Mouse (Mus musculus): ENCODE data around the gene Cyp4v3. TPM values are rescaled to one million over a fixed set of nuclear protein-coding genes. Genes with fewer than 3 reads are reported as not detected.
A peak's percentile ranks its signal among the peaks of the same experiment; 100 is the strongest.
"Not testable (repeated sequence)": the region's sequence is repeated elsewhere in the genome, so short reads cannot be mapped to it uniquely, and the experiment has no call there.

The Cyp4v3 gene
- 1 to 10 TPM; 1.3 to 2.4 TPM for total RNA-seq (2021)
- long read RNA-seq, experiment 1, partial matches to known transcripts: 0 of 3 reads
- long read RNA-seq, experiment 1, other reads (novel, unspliced or antisense): 0 of 3 reads
- long read RNA-seq, experiment 2, partial matches to known transcripts: 0 of 2 reads
- long read RNA-seq, experiment 2, other reads (novel, unspliced or antisense): 1 of 2 reads

DNA sequence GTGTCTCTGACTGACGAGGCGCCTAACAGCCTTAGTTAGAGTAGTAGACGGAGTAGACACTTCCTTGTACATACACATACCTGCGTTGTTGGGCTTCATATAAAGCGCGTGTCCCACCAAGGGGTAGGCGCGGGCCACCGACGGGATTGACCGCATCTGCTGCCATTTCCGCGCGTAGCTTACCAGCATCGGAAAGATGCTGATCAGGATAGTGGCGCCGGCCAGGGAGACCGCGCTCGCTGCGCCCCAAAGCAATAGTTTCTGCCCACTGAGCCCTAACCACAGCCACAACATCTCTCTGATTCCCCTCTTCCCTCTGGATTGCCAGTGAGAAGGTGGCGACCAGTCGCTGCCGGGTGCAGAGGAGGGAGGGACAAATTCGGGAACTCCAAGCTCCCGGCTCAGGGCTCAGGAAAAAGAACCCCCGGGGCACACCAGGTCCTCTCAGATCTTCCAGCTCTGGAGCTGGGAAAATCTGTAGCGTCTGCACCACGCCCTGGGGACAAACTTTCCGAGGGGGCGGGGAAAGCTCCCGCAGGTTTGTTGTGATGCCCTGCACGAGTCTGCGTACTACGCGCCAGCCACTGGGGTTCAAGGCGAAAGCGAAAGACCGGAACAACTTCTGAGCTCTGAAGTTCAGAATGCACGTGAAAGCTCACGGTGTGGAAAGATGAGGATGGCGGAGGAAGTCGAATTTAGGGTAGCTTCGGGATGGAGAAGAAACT lies at the start of gene Cyp4v3:
Gene Cyp4v3 (minus strand): TSS at position 532 of the 725 bp plus-strand sequence.
- peak; percentile 66 to 73 for DNase-seq

DNA sequence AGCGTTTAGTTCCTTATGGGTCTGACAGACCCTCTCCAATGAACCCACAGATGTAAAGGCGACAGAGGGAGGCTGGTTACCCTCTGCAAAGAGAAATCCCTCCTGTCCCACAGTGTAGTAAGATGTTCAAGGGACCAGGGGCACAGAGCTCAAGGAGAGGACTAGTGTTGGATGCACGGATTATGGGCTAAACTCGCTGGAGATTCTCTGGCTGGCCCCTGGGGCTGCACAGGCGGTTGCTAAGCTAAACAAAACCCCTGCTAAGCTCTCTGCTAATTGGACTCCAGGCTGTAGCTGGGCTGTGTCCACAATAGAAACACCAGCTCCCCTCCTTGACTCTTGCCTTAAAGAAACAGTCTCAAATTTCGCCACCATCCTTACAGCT lies 48.9 kb upstream of the Cyp4v3 start, which contains the start of gene Fam149a:
Gene Fam149a (minus strand): TSS at position 329 of the 385 bp plus-strand sequence.
- intact Hi-C loops (cut with DNase I): no loop called here
- no peak for DNase-seq

More for the DNA sequence above, at the start of gene Cyp4v3:
- intact Hi-C loops (cut with DNase I): no loop called here

DNA sequence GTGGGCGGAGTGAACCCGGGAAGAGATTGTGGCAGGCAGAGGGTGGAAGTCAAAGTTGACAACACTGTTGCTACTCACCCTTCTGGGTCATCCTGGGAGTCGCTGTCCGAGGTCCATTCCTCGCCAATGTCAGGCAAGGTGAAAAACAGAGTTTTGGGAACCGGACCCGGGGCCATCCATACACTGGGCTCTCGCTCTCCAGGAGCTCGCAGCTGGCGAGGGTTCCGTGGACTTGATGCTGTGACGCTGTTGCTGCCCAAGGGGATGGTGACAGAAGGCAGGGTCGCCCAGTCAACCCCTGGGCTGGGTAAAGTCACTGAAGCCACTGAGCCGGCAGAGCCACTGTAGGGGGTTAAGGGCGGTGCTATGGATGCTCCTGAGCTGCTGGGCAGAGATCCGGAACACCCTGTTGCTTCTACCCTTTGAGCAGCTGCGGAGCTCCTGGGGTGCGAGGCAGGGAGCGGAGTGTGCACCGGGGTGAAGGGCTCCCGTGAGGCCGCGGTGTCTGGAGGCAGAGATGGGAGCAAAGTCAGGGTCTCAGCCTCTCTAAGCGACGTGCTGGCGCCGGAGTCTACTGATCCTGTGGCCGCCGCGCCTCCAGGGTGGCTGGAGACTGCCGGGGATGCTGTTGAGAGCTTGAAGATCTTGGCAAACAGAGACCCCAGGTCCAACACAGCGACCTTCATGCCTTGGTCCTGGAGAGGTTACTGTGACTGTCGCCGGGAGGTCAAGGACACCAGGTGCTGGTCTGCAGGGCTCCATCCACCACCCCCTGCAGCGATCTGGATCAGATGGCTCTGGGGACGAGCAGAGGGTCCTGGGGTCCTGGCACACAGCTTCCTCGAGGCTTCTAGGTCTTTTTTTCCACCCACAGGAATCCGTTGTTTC lies 48.3 kb upstream of the Cyp4v3 start:
- intact Hi-C loops (cut with DNase I): no loop called here
- DNase-seq: no peak

DNA sequence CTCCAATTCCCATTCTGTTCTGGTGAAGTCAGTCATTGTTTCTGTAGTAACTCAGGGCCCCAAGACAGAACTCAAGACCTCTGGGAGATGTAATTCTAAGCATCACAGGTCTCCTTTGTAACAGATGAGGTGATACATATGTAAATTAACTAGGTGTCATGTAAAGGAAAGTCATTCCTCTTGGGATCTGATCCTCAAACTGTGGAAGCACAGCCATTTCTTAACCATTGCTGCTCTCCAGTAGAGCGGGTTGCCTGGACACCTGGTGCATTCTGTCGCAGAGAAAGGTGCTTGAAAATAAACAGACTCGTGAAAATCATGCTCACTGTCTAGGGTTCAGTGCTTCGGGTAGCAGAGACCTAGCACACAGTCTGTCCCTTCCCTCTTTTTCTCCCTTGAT lies 47.6 kb upstream of the Cyp4v3 start:
- intact Hi-C loops (cut with DNase I): no loop called here
- no peak for DNase-seq

DNA sequence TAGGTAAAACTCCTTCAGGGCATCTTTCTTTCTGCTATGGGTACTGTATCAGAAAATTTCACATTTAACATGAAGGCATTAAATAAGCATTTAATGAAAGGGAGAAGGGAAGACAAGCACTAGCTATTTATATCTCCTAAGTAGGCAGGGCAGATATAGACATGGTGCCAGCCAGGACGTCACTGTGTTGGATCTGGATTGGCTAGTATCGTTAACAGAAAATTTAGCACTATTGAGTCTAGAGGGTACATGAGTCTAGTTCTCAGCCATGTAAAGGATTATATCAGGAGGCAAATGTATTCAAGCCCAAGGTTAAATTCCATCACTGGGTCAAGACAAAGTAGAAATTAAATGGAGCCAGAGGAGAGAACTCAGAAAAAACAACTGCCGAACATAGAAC lies 41.1 kb upstream of the Cyp4v3 start:
- no peak for DNase-seq
- intact Hi-C loops (cut with DNase I): no loop called here

DNA sequence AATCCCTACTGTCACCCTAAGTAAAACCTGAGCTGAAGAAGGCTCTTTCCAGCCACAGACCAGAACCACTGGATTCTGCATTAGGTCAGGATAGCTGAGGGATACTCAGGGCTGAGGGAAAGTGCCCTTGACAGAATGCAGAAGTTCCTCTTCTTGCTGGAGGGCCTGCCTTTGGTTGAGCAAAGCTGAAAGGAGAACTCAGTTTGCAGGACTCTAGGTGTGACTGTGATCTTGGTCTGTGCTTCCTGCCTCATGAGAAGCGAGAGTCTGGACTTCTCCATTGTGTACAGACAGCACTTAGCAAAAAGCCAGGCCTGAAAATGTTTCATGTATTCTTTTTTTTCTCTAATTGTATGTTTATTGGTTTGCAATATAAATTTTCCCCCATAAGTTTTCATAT lies 34.1 kb upstream of the Cyp4v3 start:
- intact Hi-C loops (cut with DNase I): no loop called here
- DNase-seq: no peak

DNA sequence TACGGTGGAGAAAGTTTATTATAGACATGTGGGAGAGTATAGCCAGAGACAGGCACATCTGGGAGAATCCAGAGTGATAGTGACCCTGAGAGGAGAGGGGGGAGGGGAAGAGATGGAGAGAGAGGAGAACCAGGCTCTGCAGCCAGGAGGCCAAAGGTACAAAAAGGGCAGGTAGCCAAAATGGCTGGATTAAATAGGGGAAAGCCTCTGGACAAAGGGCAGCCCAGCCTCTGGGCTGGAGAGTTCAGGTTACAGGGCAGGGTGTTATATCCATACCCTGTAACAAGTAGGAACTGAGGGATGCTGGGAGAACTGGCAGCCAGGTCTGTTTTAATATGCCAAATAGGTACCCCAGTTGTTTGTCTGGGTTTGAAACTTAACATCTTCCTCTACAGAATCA lies 30.2 kb upstream of the Cyp4v3 start:
- intact Hi-C loops (cut with DNase I): loop anchor here (5.0 kb wide), 1 partner anchor 569 kb away; the partner anchor contains the start of gene Ccdc110
- no peak for DNase-seq

DNA sequence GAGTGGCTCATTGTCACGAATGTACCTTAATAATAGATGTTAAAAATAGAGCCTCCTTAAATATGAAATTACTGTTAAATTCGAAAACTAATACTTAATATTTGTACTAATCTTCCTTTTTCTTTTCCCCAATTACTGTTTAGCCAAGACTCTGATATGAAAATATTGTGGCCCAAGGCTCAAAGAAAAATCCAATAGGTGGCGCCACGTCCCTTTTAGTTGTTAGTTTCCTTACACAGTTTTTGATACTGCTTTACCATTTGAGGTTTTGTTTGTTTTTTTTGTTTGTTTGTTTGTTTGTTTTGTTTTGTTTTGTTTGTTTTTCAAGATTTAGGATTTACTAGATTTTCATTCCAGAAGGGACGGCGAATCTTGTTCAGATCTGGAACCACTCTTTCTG lies 29.3 kb upstream of the Cyp4v3 start:
- intact Hi-C loops (cut with DNase I): loop anchor here (5.0 kb wide), 1 partner anchor 570 kb away; the partner anchor contains the start of gene Ccdc110
- DNase-seq: peak in 1 of 2 experiments; percentile 31

DNA sequence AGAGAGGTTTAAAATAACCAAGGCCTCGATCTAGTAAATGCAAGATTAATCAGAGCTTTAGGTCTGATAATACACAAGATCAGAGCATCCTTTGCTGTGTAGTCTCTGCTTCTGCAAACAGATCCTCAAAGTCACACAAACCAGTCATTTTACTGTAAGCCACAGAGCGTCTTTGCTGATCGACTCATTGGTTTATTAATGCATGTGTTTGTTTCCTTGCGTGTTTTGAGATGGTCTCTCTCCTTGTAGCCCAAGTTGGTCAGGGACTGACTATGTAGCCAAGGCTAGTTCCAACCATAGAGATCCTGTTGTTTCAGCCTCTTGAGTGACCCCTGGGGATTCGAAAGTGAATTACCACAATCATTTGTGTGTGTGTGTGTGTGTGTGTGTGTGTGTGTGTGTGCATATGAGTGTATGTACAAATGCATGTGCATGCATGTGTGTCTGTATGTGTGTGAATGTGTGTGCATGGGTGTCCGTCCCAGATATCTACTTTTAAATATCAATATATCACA lies 26.1 kb upstream of the Cyp4v3 start:
- intact Hi-C loops (cut with DNase I): no loop called here
- DNase-seq: no peak

DNA sequence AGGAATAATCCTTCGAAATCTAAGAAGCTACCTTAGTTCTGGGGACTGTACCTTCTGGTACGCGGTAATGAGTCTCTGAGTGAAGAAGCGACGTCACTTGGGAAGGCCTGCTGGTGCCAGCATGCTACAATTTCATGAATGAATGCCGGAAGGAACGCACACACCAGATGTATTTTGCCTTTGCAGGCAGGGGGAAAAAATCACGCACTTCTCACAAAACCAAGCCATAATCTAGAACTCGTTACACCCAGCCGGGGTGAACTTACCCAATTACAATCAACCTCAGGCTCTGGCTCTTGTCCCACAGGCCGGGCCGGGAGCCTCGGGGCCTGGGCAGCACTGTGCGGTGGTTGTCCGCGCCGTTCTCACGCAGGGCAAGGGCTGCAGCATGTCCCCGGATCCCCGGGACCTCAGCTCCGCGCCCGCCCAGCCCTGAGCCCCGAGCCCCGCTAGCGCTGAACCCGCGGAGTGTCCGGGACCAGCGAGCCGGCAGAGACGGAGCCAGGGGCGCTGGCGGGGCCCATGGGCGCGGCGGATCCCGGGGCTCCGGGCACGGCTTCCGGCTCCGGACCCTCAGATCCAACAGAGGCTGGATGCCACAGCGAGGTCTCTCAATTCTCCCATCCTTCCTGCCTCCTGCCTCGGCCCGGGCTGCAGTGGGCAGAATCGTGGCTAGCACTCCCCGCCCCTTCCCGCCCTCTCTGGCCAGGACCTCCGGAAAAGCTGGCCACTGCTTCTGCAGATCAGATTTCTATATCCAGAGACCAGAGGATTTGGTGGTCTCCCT lies 25.3 kb upstream of the Cyp4v3 start:
- intact Hi-C loops (cut with DNase I): no loop called here
- DNase-seq: peak; percentile 41 to 53

DNA sequence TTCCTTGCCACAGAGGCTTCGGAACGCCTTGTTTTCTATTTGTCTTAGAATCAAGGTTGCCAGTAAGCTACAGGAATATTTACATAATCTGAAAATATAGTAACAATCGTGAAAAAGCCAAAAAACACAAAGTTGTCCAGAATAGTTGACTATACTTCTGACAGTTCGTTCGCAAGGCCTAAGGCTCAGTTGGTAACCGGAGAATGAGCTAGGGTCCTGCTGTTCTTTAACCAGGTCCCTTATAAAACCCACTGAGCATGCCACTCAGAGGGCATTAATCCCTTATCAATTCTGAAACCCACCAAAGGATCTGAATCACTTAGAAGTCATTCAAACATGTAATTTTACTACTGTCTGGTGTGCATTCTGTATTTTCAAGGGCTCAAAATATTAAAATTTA lies 22.8 kb upstream of the Cyp4v3 start:
- intact Hi-C loops (cut with DNase I): no loop called here
- DNase-seq: no peak

DNA sequence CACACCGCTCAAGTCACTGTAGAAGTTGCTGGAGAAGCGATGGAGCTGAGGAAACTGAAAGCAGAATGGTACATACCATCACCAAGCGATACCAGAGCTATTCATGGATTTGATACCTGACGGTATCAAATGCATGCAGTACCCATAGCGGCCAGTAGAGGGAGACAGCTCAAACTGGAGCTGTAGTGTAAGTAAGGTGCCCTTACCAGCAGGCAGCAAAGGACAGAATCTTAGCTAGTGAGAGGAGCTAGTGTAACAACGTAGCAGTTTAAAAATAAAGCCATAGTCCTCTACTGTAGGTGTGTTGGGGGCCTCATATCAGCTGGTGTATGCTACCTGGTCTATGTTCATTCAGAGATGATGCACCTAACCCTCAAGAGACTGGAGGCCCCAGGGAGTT lies 12.0 kb upstream of the Cyp4v3 start:
- DNase-seq: peak; percentile 55 to 70
- intact Hi-C loops (cut with DNase I): no loop called here

DNA sequence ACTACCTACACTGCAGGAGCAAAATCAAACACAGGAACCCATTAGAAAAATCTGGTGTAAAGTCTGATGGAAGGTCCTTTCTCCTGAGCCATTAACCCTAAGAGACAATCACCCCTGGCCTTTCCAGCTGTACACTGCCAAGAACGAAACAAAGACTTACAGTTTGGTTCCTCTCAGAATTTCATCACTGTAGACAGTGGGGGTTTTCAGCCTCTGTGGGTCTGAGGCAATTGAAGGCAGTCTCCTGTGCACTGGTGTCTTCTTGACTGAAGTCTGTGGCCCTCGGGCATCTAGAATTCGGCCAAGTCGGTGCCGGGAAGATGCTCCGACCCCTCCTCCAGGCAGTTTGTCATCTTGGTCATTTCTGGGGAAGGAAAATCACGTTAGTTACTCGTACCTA lies 11.3 kb upstream of the Cyp4v3 start:
- DNase-seq: no peak
- intact Hi-C loops (cut with DNase I): no loop called here

DNA sequence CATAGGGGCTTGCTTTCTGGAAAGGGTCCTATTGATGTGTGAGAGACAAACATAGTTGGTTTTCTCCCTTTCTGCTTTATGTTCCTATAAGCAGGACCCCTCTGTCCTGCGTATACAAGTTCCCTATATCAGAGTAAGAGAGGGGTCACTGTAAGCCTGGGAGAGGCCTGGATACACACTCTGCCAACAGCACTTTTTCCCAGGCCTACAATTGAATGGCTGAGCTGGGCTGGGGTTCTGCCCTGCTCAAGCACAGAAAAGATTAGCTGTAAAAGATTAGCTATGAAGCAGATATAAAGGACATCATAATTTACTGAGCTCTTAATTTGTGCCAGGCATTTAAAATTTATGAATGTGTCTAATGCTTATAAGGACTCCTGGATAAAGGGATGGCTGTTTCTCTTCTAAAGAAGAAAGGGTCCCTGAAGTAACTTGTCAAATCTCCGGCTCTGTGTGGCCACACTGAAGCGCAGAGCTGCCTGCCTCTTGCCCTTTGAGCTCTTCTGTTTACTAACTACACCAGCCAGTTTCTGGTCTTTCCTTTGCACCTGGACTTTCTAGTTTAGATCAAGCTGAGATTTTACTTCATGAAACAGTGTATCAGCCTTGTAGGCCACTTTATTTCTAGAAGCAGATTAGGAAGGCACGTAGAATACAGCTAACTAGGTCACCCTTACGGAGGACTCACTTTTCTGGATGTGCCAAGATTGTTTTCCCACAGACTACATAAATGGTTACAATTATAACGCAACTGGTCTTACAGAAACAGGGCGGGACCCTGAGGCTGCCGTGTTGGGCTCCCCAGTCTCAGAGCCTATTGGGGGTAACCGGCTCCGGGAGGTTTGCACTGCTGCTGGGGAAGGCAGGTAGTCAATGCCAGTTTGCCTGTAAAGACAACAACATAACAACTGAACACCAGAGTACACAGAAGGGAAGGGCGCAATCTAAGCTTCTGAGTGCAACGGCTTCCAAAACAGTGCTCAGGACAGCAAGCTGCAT lies 8.9 kb upstream of the Cyp4v3 start:
- intact Hi-C loops (cut with DNase I): no loop called here
- no peak for DNase-seq

DNA sequence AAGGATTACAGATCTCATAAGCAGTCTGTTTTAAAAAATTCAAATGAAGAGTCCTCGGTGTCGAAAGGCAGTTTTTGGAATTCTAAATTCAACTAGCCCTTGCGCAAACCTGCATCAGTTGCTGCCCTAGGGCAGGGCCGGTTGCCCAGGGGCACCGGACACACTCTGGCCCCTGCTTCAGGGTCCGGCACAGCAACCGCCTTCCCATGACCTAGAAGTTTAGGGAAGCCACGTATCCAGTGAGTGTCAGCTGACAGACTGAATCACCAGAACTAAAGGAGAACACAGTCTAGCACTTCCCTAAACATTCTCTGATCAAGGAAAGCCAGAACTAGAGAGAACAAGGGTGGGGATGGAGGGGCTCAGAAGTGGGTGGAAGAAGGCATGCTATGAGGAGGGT lies 477 bp upstream of the Cyp4v3 start:
- intact Hi-C loops (cut with DNase I): no loop called here
- DNase-seq: peak; percentile 18 to 31

DNA sequence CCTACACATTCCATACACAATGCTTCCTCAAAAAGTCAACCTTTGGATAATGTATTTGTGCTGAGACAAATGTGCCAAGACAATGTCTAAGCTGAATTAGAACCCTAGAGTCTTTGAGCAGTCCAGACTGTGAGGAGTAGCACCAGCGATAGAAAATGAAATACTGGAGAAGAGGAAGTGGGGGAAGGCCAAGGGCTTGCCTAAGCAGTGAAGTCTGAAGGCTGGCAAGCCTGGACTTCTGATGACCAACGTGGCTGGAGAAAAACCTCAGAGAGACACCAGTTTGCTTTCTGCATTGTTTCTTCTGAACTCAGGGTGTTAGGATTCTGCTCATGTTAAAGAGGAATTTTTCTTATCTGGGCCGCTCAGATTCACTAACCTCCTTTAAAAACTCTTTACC lies 2.2 kb downstream of the Cyp4v3 start:
- no peak for DNase-seq
- intact Hi-C loops (cut with DNase I): no loop called here

DNA sequence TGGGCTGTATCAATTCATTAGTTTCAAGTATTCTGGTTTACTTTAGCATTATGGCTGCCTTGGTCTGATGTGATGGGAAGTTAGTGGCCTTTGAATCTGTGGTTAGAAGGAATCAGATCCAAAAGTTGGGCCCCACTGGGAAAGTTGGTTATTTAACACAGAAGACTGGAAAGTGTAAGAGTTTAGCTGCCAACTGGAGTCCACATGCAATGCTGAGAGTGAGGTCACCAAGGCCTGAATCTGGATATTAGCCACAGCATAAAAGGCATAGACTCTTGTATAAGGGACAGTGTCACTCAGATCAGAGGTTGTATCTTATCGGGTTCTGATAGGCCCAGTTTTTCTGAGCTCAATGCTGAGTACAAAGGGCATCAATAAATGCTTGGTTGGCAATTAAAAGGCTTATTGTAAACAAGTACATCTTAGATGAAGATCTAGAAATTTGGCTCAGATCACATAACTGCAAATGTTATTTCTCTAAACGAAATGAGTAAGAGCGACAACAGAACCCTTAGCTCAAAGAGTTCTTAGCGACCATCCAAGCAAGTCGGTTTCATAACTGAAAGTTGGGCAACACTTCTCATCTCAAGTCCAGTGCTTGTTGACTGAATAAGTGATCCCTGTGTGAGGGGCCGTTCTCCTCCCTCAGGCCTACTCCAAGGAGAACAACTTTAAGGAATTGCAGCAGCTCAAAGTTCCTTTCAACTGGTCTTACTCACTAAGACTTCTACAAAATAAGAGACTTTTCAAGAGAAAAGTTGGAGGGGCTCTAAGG lies 3.6 kb downstream of the Cyp4v3 start:
- intact Hi-C loops (cut with DNase I): no loop called here
- DNase-seq: no peak

DNA sequence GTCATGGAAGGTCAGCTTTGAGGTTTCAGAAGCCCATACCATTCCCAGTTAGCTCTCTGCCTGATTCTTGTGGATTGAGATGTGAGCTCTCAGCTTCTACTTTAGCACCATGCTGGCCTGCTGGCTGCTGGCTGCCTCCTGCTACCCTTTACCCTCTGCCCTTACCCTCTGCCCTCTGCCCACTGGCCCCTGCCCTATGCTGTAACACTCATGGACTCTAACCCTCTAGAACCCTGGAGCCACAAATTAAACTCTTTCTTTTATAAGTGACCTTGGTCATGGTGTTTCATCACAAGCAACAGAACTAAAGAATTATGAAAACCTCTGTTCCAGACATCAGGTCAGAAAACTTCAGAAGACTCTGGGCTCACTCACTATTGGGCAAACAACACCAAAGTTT lies 5.9 kb downstream of the Cyp4v3 start:
- DNase-seq; intact Hi-C loops (cut with DNase I): not testable (repeated sequence)
